Mouse (Mus musculus) heart, postnatal 0 days (tissue): ENCODE measurements at regions not wholly inside any gene's neighbourhood (a gene's known extent, or its start where the extent isn't known, plus 50 kb on each side); places are given as distances from the start of the nearest gene placed in this dataset.

ENCODE experiments used
- CTCF ChIP-seq: IDR thresholded peaks from 2 replicates; pipeline ENCODE4 v1.5.1; 2016; ENCODE audit warnings: antibody characterized with exemption, control low read depth, low read depth
- EP300 ChIP-seq: IDR thresholded peaks from 2 replicates; pipeline ENCODE4 v1.6.1; 2016; ENCODE audit warnings: antibody characterized with exemption, low read depth

DNA sequence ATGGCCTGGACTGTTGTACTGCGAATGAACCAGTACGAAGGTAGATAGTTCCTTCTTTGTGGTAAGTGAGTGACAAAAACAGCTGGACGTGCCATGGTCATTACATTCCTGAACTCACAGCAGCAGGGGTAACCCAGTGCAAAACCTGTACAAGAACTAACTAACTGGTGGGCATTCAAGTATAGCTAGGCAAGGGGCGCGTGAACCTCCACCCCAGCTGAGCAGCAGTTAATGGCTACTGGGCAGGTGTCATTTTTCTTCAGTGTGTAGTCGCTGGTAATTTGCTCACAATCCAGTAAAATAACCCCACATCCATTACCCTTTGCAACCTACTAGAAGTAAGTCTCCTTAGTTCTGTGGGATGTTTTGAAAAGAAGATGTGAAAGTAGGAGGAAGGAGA lies 70.9 kb upstream of the Stmnd1 start:
- TF ChIP-seq CTCF (no peak), EP300 (no peak)
